Mouse (Mus musculus) embryonic stem cell, embryonic (primary cell): ENCODE data around the gene C2cd4a.

Experiments
- CTCF ChIA-PET, 4 experiments: fragments of 300-600 bp in 2 of 4; fragments of 350-600 bp in 2 of 4; sonication (Branson Sonifier 250); formaldehyde crosslinking; loops; one replicate each; lab custom pipeline; 2022; ENCODE audit warnings: inconsistent platforms in 2 of 4; lab: Charles Lee
- POLR2A ChIA-PET, 4 experiments: fragments of 300-600 bp in 2 of 4; fragments of 350-600 bp in 2 of 4; sonication (Branson Sonifier 250); formaldehyde crosslinking; loops; one replicate each; lab custom pipeline; 2022; ENCODE audit warnings: antibody characterized with exemption in 4 of 4, inconsistent platforms in 1 of 4; lab: Charles Lee

Gene C2cd4a

DNA sequence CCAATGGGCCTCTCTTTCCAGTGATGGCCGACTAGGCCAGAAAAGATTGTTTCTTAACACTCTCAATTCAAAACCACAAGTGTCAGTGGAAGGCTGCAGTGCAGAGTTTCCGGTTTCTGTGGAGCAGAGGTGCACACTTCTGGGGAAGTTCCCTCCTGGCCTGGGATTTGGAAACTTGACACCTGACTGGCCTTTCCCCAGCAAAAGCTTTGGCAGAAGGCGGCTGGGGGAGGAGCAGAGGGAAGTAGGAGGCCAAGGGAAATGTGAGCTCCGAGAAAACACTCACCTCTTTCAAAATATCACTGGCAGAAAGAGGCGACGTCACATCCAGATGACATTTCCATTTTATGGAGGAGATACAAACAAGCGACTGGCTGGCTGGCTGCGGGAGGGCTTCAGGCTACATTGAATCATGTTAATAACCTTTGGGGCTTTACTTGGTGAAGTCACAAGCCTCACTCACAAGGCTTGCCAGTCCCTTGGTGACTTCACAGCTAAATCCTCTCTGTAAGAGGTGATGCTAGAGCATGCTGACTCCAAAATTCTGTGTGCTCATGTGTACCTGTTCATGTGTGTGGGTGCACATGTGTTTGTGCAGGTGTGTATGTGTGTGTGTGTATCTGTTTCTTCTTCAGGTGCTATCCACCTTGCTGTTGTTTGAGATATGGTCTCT lies 18.3 kb downstream of the C2cd4a start:
- CTCF ChIA-PET: interaction anchor here (0.6 to 1.7 kb wide), 11 partner anchors 9 to 1933 kb away, joined by 3 to 8 read pairs (median 5); partner anchors contain the start of gene C2cd4b (in 1 of the 4)
- POLR2A ChIA-PET: interaction anchor here (0.7 to 3.2 kb wide), 8 partner anchors 11 to 124 kb away, joined by 3 to 15 read pairs (median 4); partner anchors contain the start of gene C2cd4b (in 3 of the 4)

DNA sequence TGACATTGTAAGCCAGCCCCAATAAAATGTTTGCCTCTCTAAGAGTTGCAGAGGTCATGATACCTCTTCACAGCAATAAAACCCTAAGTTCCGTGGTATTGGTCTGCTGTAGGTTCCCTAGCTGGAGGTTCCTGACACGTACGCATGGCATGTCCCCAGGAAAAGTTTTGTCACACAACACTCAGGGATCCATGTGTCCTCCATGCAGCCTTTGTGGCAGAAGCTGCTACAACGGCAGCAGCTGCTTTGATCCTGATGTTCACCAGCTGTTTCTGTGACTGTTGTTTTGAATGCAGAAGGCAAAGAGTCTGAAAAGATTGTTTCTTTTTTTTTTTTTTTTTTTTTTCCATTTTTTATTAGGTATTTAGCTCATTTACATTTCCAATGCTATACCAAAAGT lies 19.0 kb downstream of the C2cd4a start:
- ChIA-PET POLR2A (interaction anchor here (0.6 to 3.2 kb wide), 7 partner anchors 10 to 124 kb away, joined by 3 to 15 read pairs (median 4); partner anchors contain the start of gene C2cd4b (in 2 of the 4)), CTCF (interaction anchor here (0.6 to 1.7 kb wide), 12 partner anchors 8 to 1934 kb away, joined by 3 to 8 read pairs (median 5); partner anchors contain the start of gene C2cd4b (in 1 of the 4))

- CTCF ChIA-PET: interaction anchor here in 1 of 4 experiments (1.2 to 1.3 kb wide), 2 partner anchors 31 to 40 kb away, joined by 3 to 5 read pairs; no protein-coding TSS in a partner anchor
Measured at GRCm38 (mm10) chr9:67811116-67811515, 21.0 kb downstream of the C2cd4a start.

GRCm38 (mm10) chr9:67810527-67810926 lies 21.6 kb downstream of the C2cd4a start:
- ChIA-PET CTCF (interaction anchor here in 2 of 4 experiments (0.6 to 1.2 kb wide), 3 partner anchors 40 to 287 kb away, joined by 4 to 5 read pairs (median 4); no protein-coding TSS in a partner anchor), POLR2A (interaction anchor here in 1 of 4 experiments (0.6 kb wide), 1 partner anchor 51 kb away, joined by 3 read pairs; no protein-coding TSS in a partner anchor)

More at GRCm38 (mm10) chr9:67811116-67811515, 21.0 kb downstream of the C2cd4a start:
- POLR2A ChIA-PET: interaction anchor here in 1 of 4 experiments (3.2 kb wide), 1 partner anchor 51 kb away, joined by 15 read pairs; the partner anchor contains the start of gene C2cd4b

GRCm38 (mm10) chr9:67807000-67807399 lies 25.1 kb downstream of the C2cd4a start:
- ChIA-PET CTCF (no interaction called here), POLR2A (no interaction called here)

DNA sequence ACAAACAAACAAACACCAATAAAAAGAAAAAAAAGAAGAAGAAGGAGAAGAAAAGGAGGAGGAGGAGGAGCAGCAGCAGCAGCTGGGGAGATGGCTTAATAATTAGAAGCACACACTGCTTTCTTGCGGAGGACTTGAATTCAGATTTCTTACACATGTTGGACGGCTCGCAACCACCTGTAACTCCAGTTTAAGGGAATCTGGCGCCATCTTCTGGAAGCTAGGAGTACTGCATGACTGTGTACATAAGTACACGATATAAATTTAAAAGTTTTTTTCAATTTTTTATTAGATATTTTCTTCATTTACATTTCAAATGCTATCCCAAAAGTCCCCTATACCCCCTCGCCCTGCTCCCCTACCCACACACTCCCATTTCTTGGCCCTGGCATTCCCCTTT lies 29.9 kb downstream of the C2cd4a start:
- ChIA-PET CTCF (interaction anchor here in 3 of 4 experiments (0.5 to 2.8 kb wide), 17 partner anchors 10 to 1339 kb away, joined by 3 to 19 read pairs (median 3); partner anchors contain the start of gene C2cd4b (in 3 of the 3)), POLR2A (interaction anchor here (0.7 to 6.8 kb wide), 6 partner anchors 10 to 44 kb away, joined by 3 to 46 read pairs (median 6); partner anchors contain the start of gene C2cd4b (in 4 of the 4))

GRCm38 (mm10) chr9:67799078-67799819 lies 32.9 kb downstream of the C2cd4a start:
- CTCF ChIA-PET: interaction anchor here (0.6 to 3.1 kb wide), 12 partner anchors 11 to 489 kb away, joined by 3 to 15 read pairs (median 4); partner anchors contain the start of gene C2cd4b (in 3 of the 4)
- POLR2A ChIA-PET: interaction anchor here (0.6 to 6.8 kb wide), 9 partner anchors 12 to 885 kb away, joined by 3 to 46 read pairs (median 5); partner anchors contain the start of gene C2cd4b (in 3 of the 4)

DNA sequence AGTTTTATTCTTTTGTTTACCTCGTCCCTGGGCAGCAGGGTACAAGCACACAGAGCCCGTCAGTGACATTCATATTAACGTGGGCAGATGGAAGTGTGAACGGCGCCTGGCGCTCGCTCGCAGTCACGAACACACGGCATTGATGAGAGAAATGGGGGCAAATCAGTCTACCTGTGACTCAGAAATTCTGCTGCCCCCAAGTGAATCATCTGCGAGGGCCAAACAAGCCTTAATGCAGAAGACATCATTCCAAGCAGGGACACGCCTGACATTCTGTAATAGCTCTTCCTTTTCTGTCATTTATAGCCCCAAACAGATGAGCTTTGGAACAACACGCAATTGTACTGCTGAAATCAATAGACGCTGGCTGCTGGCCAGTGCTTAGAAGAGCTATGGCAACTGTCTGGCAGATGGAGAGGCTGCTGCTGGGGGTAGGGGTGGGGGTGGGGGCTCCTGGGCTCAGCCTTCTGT lies 36.9 kb downstream of the C2cd4a start:
- CTCF ChIA-PET: interaction anchor here (0.6 to 1.4 kb wide), 6 partner anchors 23 to 834 kb away, joined by 3 to 8 read pairs (median 3); no protein-coding TSS in a partner anchor
- POLR2A ChIA-PET: interaction anchor here in 3 of 4 experiments (1.0 to 1.6 kb wide), 3 partner anchors 35 to 36 kb away, joined by 3 to 12 read pairs (median 4); partner anchors contain the start of gene C2cd4b (in 3 of the 3)

DNA sequence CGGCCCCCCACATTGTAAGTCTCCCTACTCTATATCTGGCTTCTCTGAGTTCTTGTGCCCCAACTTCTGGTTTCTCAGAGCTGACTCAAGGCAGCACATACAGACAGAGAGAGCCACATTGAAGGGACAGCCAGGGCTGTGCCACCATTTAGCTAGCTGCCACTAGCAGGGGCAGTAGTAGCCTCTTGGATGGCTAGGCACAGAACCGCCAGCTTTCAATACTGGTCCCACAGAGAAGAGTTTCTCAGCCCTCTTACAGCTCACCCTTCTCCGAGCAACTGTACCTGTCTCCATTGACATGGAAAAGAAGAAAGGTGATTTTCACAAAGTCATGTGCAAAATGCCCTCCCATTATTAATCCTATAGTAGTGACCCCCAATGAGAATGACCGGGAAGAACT lies 37.5 kb downstream of the C2cd4a start:
- POLR2A ChIA-PET: interaction anchor here in 2 of 4 experiments (1.2 to 1.3 kb wide), 2 partner anchors 35 kb away, joined by 3 read pairs; partner anchors contain the start of gene C2cd4b (in 2 of the 2)
- CTCF ChIA-PET: interaction anchor here in 1 of 4 experiments (1.4 kb wide), 1 partner anchor 111 kb away, joined by 8 read pairs; no protein-coding TSS in a partner anchor

GRCm38 (mm10) chr9:67794216-67794615 lies 37.9 kb downstream of the C2cd4a start:
- CTCF ChIA-PET: no interaction called here
- POLR2A ChIA-PET: interaction anchor here in 3 of 4 experiments (0.6 to 1.3 kb wide), 3 partner anchors 35 to 81 kb away, joined by 3 read pairs; partner anchors contain the start of gene C2cd4b (in 2 of the 3)

GRCm38 (mm10) chr9:67793501-67793900 lies 38.6 kb downstream of the C2cd4a start:
- POLR2A ChIA-PET: interaction anchor here in 3 of 4 experiments (0.6 to 1.3 kb wide), 3 partner anchors 34 to 82 kb away, joined by 3 read pairs; partner anchors contain the start of gene C2cd4b (in 2 of the 3)
- CTCF ChIA-PET: no interaction called here

GRCm38 (mm10) chr9:67792405-67792804 lies 39.7 kb downstream of the C2cd4a start:
- ChIA-PET CTCF (interaction anchor here in 1 of 4 experiments (0.5 kb wide), 1 partner anchor 109 kb away, joined by 3 read pairs; no protein-coding TSS in a partner anchor), POLR2A (interaction anchor here in 2 of 4 experiments (1.1 kb wide), 2 partner anchors 10 to 34 kb away, joined by 3 read pairs; no protein-coding TSS in a partner anchor)

DNA sequence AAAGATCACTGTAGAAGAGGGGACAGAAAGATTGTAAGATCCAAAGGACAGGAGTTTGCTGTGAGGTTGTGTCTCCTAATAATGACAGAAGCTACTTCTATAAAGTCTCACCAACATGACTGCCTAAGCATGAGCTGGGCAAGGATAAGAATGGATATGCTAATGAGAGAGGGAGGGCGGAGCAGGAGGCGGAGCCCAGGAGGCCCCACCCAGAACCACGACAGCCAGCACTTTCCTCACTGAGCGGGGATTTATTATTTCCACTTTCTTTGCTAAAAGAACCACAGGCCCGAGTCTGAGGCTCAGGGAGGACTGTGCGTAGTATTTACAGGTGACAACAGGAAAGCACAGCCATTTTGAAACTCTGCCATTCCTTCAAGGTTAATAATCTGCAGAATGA lies 44.5 kb downstream of the C2cd4a start:
- CTCF ChIA-PET: interaction anchor here (0.5 to 2.0 kb wide), 11 partner anchors 8 to 199 kb away, joined by 3 to 8 read pairs (median 4); partner anchors contain the start of gene C2cd4b (in 2 of the 4)
- POLR2A ChIA-PET: interaction anchor here in 3 of 4 experiments (0.6 to 3.5 kb wide), 6 partner anchors 9 to 941 kb away, joined by 3 to 26 read pairs (median 5); partner anchors contain the start of gene C2cd4b (in 3 of the 3)

DNA sequence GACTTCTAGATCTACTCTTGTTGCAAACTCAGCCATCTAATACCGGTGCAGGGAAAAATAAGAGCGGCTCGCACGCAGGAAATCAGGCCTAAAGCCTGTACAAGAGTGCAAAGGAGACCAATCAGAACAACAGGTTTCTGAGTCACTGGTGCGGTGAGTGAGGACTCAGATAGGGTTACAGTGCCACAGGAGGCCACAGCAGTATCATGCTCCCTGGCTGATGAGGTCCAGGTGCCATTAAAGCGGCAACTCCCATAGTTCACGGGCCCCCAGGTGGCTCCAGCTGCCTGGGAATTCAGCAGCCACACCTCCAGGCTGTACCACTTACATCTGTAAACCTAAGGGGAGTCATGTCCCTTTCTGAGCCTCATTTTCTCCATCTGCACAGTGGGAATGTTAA lies 45.8 kb downstream of the C2cd4a start:
- ChIA-PET CTCF (no interaction called here), POLR2A (interaction anchor here in 2 of 4 experiments (1.1 to 3.5 kb wide), 4 partner anchors 24 to 42 kb away, joined by 3 to 26 read pairs (median 12); partner anchors contain the start of gene C2cd4b (in 2 of the 2))

DNA sequence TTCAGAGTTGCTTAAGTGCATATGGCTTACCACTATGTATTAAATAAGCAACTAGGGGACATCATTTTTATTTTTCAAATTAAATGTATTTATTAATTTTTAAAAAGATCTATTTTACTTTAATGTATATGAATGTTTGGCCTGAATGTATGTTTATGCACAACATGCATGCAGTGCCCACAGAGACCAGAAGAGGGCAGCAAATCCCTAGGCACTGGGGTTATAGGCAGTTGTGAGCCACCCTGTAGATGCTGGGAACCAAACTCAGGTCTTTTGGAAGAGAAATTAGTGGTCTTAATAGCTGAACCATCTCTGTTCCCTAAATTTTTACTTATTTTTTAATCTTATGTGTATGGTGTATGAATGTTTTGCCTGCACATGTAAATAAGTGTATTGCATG lies 48.2 kb downstream of the C2cd4a start:
- POLR2A ChIA-PET: interaction anchor here in 1 of 4 experiments (0.7 kb wide), 1 partner anchor 44 kb away, joined by 3 read pairs; no protein-coding TSS in a partner anchor
- CTCF ChIA-PET: no interaction called here

DNA sequence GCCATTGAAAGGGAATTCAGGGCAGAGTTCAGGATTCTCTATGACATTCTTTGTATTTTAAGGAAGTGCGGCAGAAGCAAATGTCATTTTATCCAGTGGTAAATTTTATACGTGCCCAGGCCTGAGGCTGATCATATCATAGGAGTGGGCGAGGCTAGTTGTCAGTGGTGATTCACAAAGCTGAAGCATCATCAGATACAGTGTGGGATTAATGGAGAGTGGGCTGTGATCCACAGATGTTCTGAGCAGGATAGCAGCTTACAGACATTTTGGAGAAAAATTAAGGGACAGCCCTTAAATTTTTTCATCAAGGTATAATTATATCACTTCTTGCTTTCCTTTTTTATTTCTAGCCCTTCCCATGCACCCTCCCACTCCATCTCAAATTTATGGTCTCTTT lies 48.7 kb downstream of the C2cd4a start:
- CTCF ChIA-PET: no interaction called here
- POLR2A ChIA-PET: interaction anchor here in 1 of 4 experiments (1.0 kb wide), 1 partner anchor 22 kb away, joined by 3 read pairs; no protein-coding TSS in a partner anchor

DNA sequence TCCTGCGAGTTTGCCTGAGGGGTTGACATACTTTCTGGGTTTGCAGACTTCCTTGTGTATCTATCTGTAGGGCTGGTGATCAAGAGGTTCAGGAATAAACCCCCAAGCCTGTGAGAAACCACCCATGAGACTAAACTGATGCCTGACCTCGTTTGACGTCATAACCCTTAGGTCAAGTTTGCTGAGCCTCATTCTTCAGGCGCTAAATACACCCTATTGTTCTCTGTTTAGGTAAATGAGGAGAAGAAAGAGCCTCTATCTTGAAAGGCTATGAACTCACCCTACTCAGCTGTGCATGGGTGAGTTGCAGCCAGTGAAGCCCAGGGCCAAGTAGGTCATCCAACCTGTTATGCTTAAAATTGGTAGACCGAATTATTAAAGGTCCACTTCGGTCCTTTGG lies 49.3 kb downstream of the C2cd4a start:
- ChIA-PET POLR2A (interaction anchor here in 2 of 4 experiments (1.0 to 1.4 kb wide), 2 partner anchors 21 to 24 kb away, joined by 3 to 5 read pairs; partner anchors contain the start of gene C2cd4b (in 1 of the 2)), CTCF (interaction anchor here in 1 of 4 experiments (1.0 kb wide), 1 partner anchor 735 kb away, joined by 3 read pairs; no protein-coding TSS in a partner anchor)
